Mouse (Mus musculus) myocyte (in vitro differentiated cells): ENCODE measurements around the gene Dusp13.

Experiments used
- CEBPB ChIP-seq: IDR thresholded peaks from 2 replicates; pipeline ENCODE4 v1.6.1; 2011; ENCODE audit warnings: mild to moderate bottlenecking, moderate library complexity; ENCODE audit not compliant: poor library complexity, insufficient read depth, severe bottlenecking
- E2F4 ChIP-seq: IDR thresholded peaks from one replicate; pipeline ENCODE4 v1.6.1; 2011; ENCODE audit warnings: mild to moderate bottlenecking, control low read depth, moderate library complexity; ENCODE audit not compliant: insufficient read depth
- MAX ChIP-seq: IDR thresholded peaks from one replicate; pipeline ENCODE4 v1.6.1; 2011; ENCODE audit warnings: low read depth, mild to moderate bottlenecking, control low read depth
- MYOD1 ChIP-seq, 3 experiments: IDR thresholded peaks; one replicate each; pipeline ENCODE4 v1.6.1; 2011; ENCODE audit warnings: control low read depth in 2 of 3, low read depth in 2 of 3, mild to moderate bottlenecking in 2 of 3, moderate library complexity in 1 of 3; ENCODE audit not compliant: insufficient read length in 2 of 3, control insufficient read depth in 1 of 3
- MYOG ChIP-seq, 3 experiments: IDR thresholded peaks; one replicate each; pipeline ENCODE4 v1.6.1; 2011; ENCODE audit warnings: control low read depth in 2 of 3, low read depth in 2 of 3, mild to moderate bottlenecking in 2 of 3; ENCODE audit not compliant: insufficient read length in 2 of 3, control insufficient read depth in 1 of 3, insufficient read depth in 1 of 3
- POLR2A ChIP-seq: IDR thresholded peaks from one replicate; pipeline ENCODE4 v1.6.1; 2011; ENCODE audit warnings: low read depth, mild to moderate bottlenecking, control low read depth, moderate library complexity; ENCODE audit not compliant: insufficient read length
- POLR2AphosphoS2 ChIP-seq: IDR thresholded peaks from one replicate; pipeline ENCODE4 v1.6.1; 2011; ENCODE audit warnings: low read depth, control low read depth; ENCODE audit not compliant: insufficient read length
- REST ChIP-seq: IDR thresholded peaks from one replicate; pipeline ENCODE4 v1.6.1; 2011; ENCODE audit warnings: mild to moderate bottlenecking, control low read depth, moderate library complexity; ENCODE audit not compliant: insufficient read depth, insufficient read length
- SRF ChIP-seq: IDR thresholded peaks from one replicate; pipeline ENCODE4 v1.6.1; 2011; ENCODE audit warnings: low read depth; ENCODE audit not compliant: control insufficient read depth, insufficient read length
- TCF12 ChIP-seq: IDR thresholded peaks from one replicate; pipeline ENCODE4 v1.6.1; 2011; ENCODE audit warnings: mild to moderate bottlenecking, control low read depth; ENCODE audit not compliant: poor library complexity, insufficient read depth, severe bottlenecking
- USF1 ChIP-seq: IDR thresholded peaks from one replicate; pipeline ENCODE4 v1.6.1; 2011; ENCODE audit warnings: low read depth, mild to moderate bottlenecking, control low read depth, moderate library complexity

- TF ChIP-seq POLR2A (no peak), MAX (no peak), TCF12 (no peak), MYOD1 (IDR thresholded peaks at IDR 0.05; ENCODE audit: control insufficient read depth in 1 of 3, insufficient read length in 2 of 3, low read depth in 2 of 3) (no peak), POLR2AphosphoS2 (no peak), MYOG (IDR thresholded peaks at IDR 0.05; ENCODE audit: control insufficient read depth in 1 of 3, insufficient read depth in 1 of 3, insufficient read length in 2 of 3, low read depth in 2 of 3) (no peak), E2F4 (no peak), SRF (no peak), USF1 (no peak), REST (no peak), CEBPB (no peak)
These were observed 21.8 kb downstream of the Dusp13 start for GRCm38 (mm10) chr14:21729031-21729732.
